Mouse (Mus musculus) erythroblast, embryonic 14.5 days (primary cell): ENCODE results near the gene Rcvrn.

ENCODE experiments used
- GATA1 ChIP-seq: IDR thresholded peaks from 2 replicates; pipeline ENCODE4 v1.6.1; 2012; ENCODE audit warnings: low read length, inconsistent platforms, mixed read lengths
- TAL1 ChIP-seq: IDR thresholded peaks from 3 replicates; pipeline ENCODE4 v1.6.1; 2012; ENCODE audit warnings: low read length, inconsistent platforms, mixed read lengths

- TF ChIP-seq GATA1 (no peak), TAL1 (no peak)
These were observed 33.6 kb downstream of the Rcvrn start for GRCm38 (mm10) chr11:67728726-67729125.
